Mouse (Mus musculus) forebrain, embryonic 13.5 days (tissue): ENCODE measurements around the gene Stk19. TPM values are rescaled to one million over a fixed set of nuclear protein-coding genes. Genes with fewer than 3 reads are reported as not detected.
"Not testable (repeated sequence)": the region's sequence is repeated elsewhere in the genome, so short reads cannot be mapped to it uniquely, and the experiment has no call there.

Experiments
- ATAC-seq: fragments of 200-750 bp; cut with Nextera tagmentation; 2 replicates; pipeline ENCODE4 v1.8.0; 2017
- H3K27ac ChIP-seq: fragments of 300-500 bp; sonication (generic); 2 replicates; pipeline ENCODE4 v1.5.1; 2015; ENCODE audit warnings: inconsistent platforms, mild to moderate bottlenecking, moderate library complexity
- H3K27me3 ChIP-seq: fragments of 300-500 bp; sonication (generic); 2 replicates; pipeline ENCODE4 v1.6.1; 2015; ENCODE audit warnings: mild to moderate bottlenecking, inconsistent platforms
- H3K36me3 ChIP-seq: fragments of 300-500 bp; sonication (generic); 2 replicates; pipeline ENCODE4 v1.6.1; 2015; ENCODE audit warnings: mild to moderate bottlenecking, inconsistent platforms; ENCODE audit not compliant: poor library complexity, severe bottlenecking
- H3K4me1 ChIP-seq: fragments of 300-500 bp; sonication (generic); 2 replicates; pipeline ENCODE4 v1.6.1; 2015; ENCODE audit warnings: inconsistent platforms
- H3K4me2 ChIP-seq: fragments of 300-500 bp; sonication (generic); 2 replicates; pipeline ENCODE4 v1.6.1; 2015; ENCODE audit warnings: inconsistent platforms, mild to moderate bottlenecking, moderate library complexity
- H3K4me3 ChIP-seq: fragments of 300-500 bp; sonication (generic); 2 replicates; pipeline ENCODE4 v1.5.1; 2015; ENCODE audit warnings: mild to moderate bottlenecking, inconsistent platforms
- H3K9ac ChIP-seq: fragments of 300-500 bp; sonication (generic); 2 replicates; pipeline ENCODE4 v1.6.1; 2015; ENCODE audit warnings: mild to moderate bottlenecking, inconsistent platforms
- H3K9me3 ChIP-seq: fragments of 300-500 bp; sonication (generic); replicated peaks from 2 replicates; pipeline ENCODE4 v1.6.1; 2016; ENCODE audit warnings: inconsistent platforms
- WGBS: fragments of 180-500 bp; shearing (Covaris S2); methylation state at CpG from one replicate; pipeline ENCODE4 v1.1.7; 2015; 5-methylcytosine and 5-hydroxymethylcytosine counted together
- polyA plus RNA-seq: library from polyadenylated mRNA; unstranded; fragments of >200 nt; fragmentation: Nextera tagmentation; extraction: Ambion mirVana; gene quantifications from 2 replicates; pipeline ENCODE4 v1.2.1, GENCODE M21; 2015

The Stk19 gene
- polyA plus RNA-seq, 1 experiment from 2014 or later = 36.6 TPM

DNA sequence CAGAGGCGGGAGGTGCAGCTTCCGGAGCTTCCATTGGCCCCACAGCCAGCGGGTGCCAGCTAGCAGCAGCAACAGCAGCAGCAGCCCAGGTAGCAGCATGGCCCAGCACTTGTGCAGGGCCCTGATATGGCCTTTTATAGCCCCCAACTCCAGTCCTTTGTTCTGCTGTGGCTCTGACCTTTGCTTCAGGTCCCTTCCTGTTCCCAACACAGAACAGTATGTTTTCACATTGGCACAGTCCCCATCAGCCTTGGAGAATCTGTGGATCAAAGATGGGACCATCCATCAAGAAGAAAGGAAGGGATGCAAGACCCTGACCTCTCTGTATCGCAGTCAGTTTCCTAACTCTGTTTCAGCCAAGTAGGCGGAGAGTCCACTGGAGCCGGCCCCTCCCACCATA lies 32.4 kb downstream of the Stk19 start, which contains the start of gene Cyp21a1:
TSS of gene Cyp21a1 (minus strand) at position 261 of the 400 bp plus-strand sequence.
- 82% methylated on average over 3 of the region's 6 CpGs for WGBS
- ATAC-seq = not testable (repeated sequence)

DNA sequence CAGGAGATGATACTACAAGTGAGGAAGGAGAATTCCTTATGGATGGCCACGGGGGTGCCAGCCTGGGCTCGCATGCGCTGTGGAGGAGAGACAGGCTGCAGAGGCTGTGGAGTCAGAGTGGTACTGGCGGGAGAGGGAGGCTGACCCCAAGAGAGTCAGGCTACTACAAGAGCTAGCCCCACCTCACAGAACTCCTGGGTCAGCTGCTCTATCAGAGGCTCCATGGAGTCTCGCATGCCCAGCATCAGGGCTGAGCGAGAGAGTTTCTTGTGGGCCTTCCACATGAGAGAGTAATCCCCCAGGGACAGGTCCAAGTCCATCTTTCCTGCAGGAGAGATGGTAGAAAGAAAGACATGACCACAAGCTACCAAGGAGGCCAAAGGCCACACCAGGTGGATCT lies 33.4 kb downstream of the Stk19 start:
- H3K4me3 ChIP-seq, H3K9me3 ChIP-seq, H3K4me1 ChIP-seq, H3K9ac ChIP-seq, H3K27ac ChIP-seq, H3K4me2 ChIP-seq, H3K27me3 ChIP-seq, H3K36me3 ChIP-seq, ATAC-seq: not testable (repeated sequence)
- WGBS = 91% methylated on average over 6 of the region's 6 CpGs

More for the DNA sequence above, 32.4 kb downstream of the Stk19 start, which contains the start of gene Cyp21a1:
- not testable (repeated sequence) for H3K27me3 ChIP-seq, H3K4me3 ChIP-seq, H3K36me3 ChIP-seq, H3K9me3 ChIP-seq, H3K4me2 ChIP-seq, H3K4me1 ChIP-seq, H3K27ac ChIP-seq, H3K9ac ChIP-seq

DNA sequence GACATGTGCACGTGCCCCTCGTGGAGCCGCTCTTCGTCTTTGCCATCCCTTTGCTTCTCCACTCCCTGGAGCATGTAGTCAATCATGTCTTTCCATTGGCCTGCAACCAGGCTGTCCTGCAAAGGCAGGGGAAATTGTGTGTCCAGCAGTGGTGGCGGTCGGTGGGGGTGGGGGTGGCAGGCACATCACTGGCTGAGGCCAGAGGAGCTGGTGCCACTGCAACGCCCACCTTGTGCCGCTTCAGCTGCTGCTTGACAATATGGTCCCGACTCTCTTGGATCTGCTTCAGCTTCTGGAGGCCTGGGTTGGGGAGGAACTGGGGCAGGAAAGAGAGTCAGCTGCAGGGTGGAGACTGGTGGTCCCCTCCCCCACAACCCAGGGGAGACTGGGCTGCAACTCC lies 34.0 kb downstream of the Stk19 start:
- H3K9me3 ChIP-seq, H3K36me3 ChIP-seq, H3K4me2 ChIP-seq, H3K9ac ChIP-seq, H3K4me3 ChIP-seq, ATAC-seq, H3K27ac ChIP-seq, H3K4me1 ChIP-seq, H3K27me3 ChIP-seq: not testable (repeated sequence)
- 92% methylated on average over 9 of the region's 9 CpGs for WGBS

DNA sequence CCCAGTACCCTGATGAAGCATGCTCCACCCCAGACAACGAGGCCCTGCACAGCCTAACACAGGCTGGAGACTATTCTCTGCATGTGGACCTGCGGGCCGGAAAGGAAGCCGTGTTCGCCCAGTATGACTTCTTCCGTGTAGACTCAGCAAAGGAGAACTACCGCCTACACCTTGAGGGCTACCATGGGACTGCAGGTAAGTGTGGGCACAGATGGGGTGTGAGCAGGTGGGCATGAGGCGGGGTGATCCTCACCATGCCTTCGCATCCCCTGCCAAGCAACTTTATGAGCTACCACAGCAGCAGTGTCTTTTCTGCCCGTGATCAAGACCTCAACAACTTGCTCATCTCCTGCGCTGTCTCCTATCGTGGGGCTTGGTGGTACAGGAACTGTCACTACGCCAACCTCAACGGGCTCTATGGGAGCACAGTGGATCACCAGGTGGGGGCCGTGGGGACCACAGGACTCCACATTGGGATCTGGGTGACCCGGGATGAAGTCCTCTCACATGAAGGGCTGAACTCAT lies 35.9 kb downstream of the Stk19 start:
- H3K4me3 ChIP-seq, H3K4me2 ChIP-seq, H3K9me3 ChIP-seq, H3K27me3 ChIP-seq, H3K9ac ChIP-seq, H3K4me1 ChIP-seq, H3K27ac ChIP-seq, H3K36me3 ChIP-seq, ATAC-seq: not testable (repeated sequence)
- WGBS = 97% methylated on average over 16 of the region's 16 CpGs

DNA sequence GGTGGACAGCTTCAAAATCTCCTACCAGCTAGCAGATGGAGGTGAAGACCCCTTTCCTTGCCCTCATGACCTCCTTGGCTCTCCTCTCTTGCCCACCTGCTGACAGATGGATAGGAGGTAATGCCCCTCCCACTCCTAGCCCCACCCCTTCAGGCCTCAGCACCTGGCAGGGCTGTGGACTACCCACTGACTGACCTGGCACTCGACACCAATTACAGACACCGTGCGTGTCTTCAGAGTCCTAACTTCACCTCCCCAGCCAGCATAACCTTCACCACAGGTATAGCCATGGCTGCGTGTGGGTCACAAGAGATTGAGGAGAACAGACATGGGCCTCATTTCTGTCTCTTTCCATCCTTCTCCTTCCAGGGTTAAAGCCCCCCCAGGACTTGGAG lies 37.2 kb downstream of the Stk19 start:
- Histone ChIP-seq H3K4me2 (no peak overlapping the region), H3K27me3 (no peaks in the 10 kb centered on the region), H3K4me3 (no peak overlapping the region), H3K9me3 (no peaks in the 10 kb centered on the region), H3K27ac (no peak overlapping the region), H3K9ac (no peak overlapping the region), H3K36me3 (no peaks in the 10 kb centered on the region), H3K4me1 (no peaks in the 10 kb centered on the region)
- no peak for ATAC-seq
- 89% methylated on average over 4 of the region's 4 CpGs for WGBS

DNA sequence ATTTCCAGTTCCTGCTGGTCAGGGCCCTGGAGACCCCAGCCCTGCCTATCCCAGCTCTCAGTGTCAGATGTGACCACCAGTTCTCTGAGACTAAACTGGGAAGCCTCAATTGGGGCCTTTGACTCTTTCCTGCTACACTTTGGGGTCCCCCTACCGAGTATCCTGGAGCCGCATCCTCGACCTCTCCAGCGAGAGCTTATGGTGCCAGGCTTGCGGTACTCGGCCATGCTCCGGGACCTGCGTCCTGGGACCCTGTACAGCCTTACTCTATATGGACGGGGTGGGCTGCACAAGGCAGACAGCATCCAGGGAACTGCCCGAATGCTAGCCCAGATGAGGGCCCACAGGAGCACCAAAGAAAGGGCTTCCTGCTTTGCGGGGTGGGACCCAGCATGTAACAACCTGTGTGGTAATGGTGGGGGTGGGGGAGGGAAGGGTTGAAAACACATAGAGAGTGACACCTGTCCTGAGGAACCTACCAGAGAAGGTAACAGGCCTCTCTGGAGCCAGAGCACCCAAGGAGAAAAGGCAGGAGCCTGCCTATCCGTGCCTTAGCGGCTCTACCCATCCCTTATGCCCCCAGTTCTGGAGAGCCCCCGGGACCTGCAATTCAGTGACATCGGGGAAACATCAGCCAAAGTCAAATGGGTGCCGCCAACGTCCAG lies 37.7 kb downstream of the Stk19 start:
- no peak overlapping the region for H3K4me3 ChIP-seq
- WGBS = 92% methylated on average over 17 of the region's 17 CpGs
- H3K4me1 ChIP-seq = no peaks in the 10 kb centered on the region
- ATAC-seq = no peak
- no peak overlapping the region for H3K4me2 ChIP-seq
- H3K36me3 ChIP-seq = no peaks in the 10 kb centered on the region
- H3K9me3 ChIP-seq = no peaks in the 10 kb centered on the region
- H3K9ac ChIP-seq = no peak overlapping the region
- H3K27me3 ChIP-seq = no peaks in the 10 kb centered on the region
- H3K27ac ChIP-seq = no peak overlapping the region

DNA sequence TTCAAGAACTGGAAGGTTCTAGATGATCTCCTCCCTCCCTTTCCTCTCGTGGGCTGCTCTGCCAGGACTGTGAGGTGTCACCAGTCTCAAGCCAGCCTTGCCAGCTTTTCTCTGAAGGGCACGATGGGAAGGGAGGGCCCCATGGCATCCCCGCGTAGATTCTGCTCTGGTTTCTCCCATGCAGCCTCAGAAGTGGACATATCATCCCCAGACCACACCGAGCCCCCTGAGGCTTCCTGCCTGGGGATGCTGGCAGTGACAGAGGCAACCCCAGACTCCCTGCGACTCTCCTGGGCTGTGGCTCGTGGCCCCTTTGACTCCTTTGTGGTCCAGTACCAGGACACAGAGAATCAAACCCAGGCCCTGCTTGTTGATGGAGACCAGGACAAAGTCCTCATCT lies 38.7 kb downstream of the Stk19 start:
- H3K9me3 ChIP-seq, H3K4me3 ChIP-seq, H3K36me3 ChIP-seq, H3K27me3 ChIP-seq, H3K9ac ChIP-seq, H3K4me1 ChIP-seq, H3K4me2 ChIP-seq, ATAC-seq, H3K27ac ChIP-seq: not testable (repeated sequence)
- 80% methylated on average over 6 of the region's 7 CpGs for WGBS

DNA sequence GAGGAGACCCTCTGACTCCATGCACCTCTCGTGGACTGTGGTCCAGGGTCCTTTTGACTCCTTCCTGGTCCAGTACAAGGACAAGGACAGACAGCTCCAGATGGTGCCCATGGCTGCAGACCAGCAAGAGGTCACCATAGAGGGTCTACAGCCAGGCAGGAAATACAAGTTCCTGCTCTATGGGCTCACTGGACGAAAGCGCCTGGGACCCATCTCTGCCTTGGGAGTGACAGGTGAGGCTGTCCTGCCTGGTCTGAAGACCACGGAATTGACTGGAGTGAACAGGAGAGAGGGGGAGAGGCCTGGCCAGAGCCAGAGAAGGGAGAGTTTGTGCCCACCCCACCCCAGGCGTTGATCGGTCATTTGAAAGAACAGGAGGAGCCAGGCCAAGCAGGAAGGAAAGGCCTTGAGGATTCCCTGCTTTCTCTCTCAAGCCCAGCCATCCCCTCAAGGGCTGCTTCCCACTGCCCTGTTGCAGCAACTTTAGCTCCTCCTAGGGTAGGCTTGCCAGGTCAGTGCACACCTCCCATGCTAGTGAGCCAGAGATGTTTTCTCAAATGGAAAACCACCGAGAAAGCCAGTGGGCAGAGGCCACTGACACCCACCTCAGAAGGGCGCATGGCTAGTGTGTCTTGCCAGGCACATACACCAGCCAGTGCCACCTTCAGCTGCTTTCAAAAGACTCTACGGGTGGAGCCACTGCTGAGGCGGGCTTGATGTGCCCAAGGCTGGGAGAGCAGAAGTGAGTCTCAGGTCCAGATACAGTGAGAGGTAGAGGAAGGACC lies 39.3 kb downstream of the Stk19 start:
- WGBS = 84% methylated on average over 10 of the region's 10 CpGs
- H3K4me3 ChIP-seq, H3K4me2 ChIP-seq, H3K9ac ChIP-seq, H3K27ac ChIP-seq, H3K36me3 ChIP-seq, H3K4me1 ChIP-seq, ATAC-seq, H3K27me3 ChIP-seq, H3K9me3 ChIP-seq: not testable (repeated sequence)

DNA sequence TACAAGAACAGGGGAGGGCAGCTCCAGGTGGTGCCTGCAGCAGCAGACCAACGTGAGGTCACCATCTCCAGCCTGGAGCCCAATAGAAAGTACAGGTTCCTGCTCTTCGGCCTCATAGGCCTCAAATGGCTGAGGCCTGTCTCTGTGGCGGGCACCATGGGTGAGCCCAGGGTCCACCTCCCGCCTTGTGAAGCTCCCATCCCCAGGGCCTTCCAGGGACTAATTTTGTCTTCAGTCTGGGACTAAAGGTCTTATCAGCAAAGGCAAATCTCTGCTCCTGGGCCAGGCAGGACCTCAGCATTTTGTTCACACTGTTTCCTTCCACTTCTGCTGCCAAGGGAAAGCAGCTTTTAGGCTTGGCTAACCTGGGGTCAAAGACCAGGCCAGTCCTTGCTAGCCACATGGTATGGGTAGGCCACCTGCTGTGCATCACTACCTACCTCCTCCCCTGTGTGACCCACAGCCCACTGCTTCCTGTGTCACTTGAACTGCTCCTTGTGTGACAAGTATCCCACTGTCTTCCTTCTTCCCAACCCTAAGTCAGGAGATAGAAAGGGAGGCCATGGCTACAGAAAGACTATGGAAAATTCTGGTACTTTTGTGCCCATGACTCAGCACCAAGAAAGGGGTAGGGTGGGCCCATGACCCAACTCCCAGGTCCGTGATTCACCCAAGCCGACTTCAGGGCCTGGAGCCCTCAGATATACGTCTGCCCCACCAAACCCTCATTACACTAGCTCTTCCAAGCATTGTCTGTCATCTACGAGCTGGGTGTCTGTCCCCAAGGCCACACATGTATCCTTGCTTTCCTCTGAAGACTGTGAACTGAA lies 40.2 kb downstream of the Stk19 start:
- no peak overlapping the region for H3K9ac ChIP-seq
- no peak for ATAC-seq
- WGBS = 84% methylated on average over 8 of the region's 8 CpGs
- no peaks in the 10 kb centered on the region for H3K36me3 ChIP-seq
- no peaks in the 10 kb centered on the region for H3K27me3 ChIP-seq
- H3K4me2 ChIP-seq = no peak overlapping the region
- H3K9me3 ChIP-seq = 0 out of 2 replicates have a peak, but pooled peaks cover 4% of the 10 kb centered on the region
- H3K4me3 ChIP-seq = no peak overlapping the region
- H3K27ac ChIP-seq = no peak overlapping the region
- H3K4me1 ChIP-seq = no peaks in the 10 kb centered on the region

DNA sequence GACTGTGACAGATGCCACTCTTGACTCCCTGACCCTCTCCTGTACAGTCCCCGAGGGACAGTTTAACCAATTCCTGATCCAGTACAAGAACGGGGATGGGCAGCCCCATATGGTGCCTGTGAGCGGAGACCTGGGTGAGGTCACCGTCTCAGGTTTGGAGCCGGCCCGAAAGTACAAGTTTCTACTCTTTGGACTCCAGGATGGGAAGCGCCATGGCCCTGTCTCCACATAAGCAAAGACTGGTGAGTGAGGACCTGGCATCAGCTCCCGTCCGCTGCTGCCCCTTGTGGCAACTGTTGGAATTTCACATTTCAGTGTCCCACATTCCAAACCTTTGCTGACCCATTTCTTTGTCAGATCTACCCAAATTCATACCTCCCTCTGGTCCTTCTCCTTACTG lies 41.1 kb downstream of the Stk19 start:
- Histone ChIP-seq H3K4me2 (no peak overlapping the region), H3K9me3 (0 out of 2 replicates have a peak, but pooled peaks cover 4% of the 10 kb centered on the region), H3K4me3 (no peak overlapping the region), H3K27me3 (no peaks in the 10 kb centered on the region), H3K4me1 (no peaks in the 10 kb centered on the region), H3K9ac (no peak overlapping the region), H3K36me3 (no peaks in the 10 kb centered on the region), H3K27ac (no peak overlapping the region)
- no peak for ATAC-seq
- 68% methylated on average over 9 of the region's 9 CpGs for WGBS

DNA sequence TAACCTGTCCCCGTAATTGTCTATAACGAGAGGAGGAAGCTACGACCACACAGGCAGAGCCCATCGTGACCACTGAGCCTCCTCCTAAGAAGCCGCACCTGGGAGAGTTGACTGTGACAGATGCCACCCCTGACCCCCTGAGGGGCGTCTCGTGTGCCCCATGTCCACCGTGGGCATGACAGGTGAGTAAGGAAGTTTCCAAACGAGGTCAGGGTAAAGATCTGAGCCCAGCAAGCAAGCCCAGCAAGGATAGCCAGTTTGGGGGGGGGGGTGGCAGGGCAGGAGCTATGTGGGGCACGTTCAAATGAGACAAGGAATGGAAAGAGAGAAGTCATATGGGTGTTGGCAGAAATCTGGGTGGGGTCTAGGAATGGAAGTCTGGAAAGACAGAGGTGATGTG lies 41.7 kb downstream of the Stk19 start:
- 88% methylated on average over 10 of the region's 10 CpGs for WGBS
- no peak overlapping the region for H3K4me2 ChIP-seq
- H3K36me3 ChIP-seq = no peaks in the 10 kb centered on the region
- ATAC-seq = no peak
- no peak overlapping the region for H3K27ac ChIP-seq
- no peaks in the 10 kb centered on the region for H3K4me1 ChIP-seq
- H3K9ac ChIP-seq = no peak overlapping the region
- H3K27me3 ChIP-seq = no peaks in the 10 kb centered on the region
- 0 out of 2 replicates have a peak, but pooled peaks cover 4% of the 10 kb centered on the region for H3K9me3 ChIP-seq
- no peak overlapping the region for H3K4me3 ChIP-seq
